Mouse (Mus musculus): Measurements from ENCODE around the gene Ttc38. TPM values are rescaled to one million over a fixed set of nuclear protein-coding genes. Genes with fewer than 3 reads are reported as not detected.

Gene Ttc38
- polyA plus RNA-seq (2016; fragmentation: Nextera tagmentation; extraction: Ambion mirVana): 3.6 and 3.9 TPM in 2 replicates

DNA sequence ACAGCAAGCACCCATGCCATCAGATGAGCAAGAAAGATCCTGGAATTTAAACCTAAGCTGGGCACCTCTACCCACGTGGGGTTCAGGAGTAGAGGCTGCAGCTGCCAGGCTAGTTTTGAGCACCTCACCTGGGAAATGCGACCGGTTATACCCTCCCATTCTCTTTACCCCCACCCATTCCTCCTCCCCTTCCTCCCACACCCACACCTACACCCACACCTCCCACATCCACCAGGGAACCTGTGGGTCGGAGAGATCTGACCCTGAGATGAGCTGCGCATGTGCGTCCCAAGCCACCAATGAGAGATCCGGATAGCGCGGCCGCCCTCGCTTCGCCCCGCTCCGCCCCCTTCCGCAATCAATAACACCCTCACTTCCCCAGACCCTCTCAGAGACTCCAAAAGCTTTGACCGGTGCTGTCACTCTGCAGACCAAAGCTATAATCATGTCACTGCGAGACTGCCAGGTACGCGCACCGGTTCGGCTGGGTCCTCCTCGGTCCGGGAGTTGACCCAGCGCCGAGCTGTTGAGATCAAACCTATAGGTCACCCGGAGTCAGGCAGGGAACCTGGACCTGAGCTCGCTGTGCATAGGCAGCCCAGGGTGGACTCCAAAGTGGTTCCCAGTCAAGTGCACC lies at the start of gene Ttc38:
Gene Ttc38 (plus strand): TSS at position 353 of the 637 bp plus-strand sequence.
- H3K36me3 ChIP-seq: no peaks in the 10 kb centered on the region
- peaks cover 7% of the 10 kb centered on the region for H3K4me1 ChIP-seq
- H3K27ac ChIP-seq: no peak within 1 kb of the TSS
- peak within 1 kb of the TSS; percentile 56 for H3K4me3 ChIP-seq
- peak within 1 kb of the TSS; percentile 61 for H3K9ac ChIP-seq
- H3K27me3 ChIP-seq (replicated peaks): 0 out of 2 replicates have a peak, but pooled peaks cover 3% of the 10 kb centered on the region
- WGBS: 1% methylated on average over 27 of the region's 27 CpGs
- peak within 1 kb of the TSS; percentile 82 for H3K4me2 ChIP-seq (replicated peaks)
- no peaks in the 10 kb centered on the region for H3K9me3 ChIP-seq
- peak; percentile 84 for ATAC-seq (ENCODE audit: low FRiP score, low read depth)

DNA sequence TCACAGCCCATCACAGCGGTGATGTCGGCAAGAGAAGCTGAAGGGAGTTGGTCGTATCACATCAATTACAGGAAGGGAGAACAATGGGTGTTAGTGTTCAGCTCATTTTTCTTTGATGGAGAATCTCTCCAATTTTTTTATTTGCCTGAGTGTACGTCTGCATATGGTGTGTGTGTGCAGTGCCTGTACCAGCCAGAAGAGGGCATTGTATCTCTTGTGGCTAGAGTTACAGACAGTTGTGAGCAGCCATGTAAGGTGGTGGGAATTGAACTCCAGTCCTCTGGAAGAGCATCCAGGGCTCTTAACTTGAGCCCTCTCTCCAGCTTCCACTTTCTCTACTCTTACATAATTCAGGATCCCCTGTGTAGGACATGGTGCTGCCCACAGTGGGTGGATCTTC lies 49.0 kb upstream of the Ttc38 start:
- WGBS: 91% methylated on average over 4 of the region's 4 CpGs

DNA sequence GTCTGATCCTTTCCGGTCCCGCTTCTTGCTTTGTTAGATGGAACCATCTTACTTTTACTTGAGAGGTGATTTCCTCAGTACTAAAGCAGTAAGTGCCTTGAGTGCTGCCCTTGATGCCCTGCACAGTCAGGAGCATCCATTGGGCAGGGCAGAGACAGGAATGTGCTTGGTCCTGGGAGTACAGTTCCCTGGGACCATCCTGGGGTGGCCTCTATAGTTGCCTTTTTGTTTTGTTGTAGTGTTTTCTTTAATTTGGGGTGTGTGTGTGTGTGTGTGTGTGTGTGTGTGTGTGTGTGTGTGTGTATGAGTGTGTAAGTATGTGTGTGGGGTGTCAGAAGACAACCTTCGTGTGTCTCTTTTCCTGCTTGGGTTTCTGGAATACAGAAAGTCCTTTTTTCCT lies 47.8 kb upstream of the Ttc38 start:
- Histone ChIP-seq H3K27me3 (replicated peaks) (no peaks in the 10 kb centered on the region), H3K27ac (no peak overlapping the region), H3K9ac (no peak overlapping the region), H3K4me3 (no peak overlapping the region), H3K36me3 (no peaks in the 10 kb centered on the region), H3K4me1 (no peaks in the 10 kb centered on the region), H3K9me3 (no peaks in the 10 kb centered on the region), H3K4me2 (replicated peaks) (no peak overlapping the region)
- WGBS: 88% methylated on average over 3 of the region's 3 CpGs
- no peak for ATAC-seq (ENCODE audit: low FRiP score, low read depth)

More for the DNA sequence above, 49.0 kb upstream of the Ttc38 start:
- H3K4me3 ChIP-seq: no peak overlapping the region
- H3K4me1 ChIP-seq: no peaks in the 10 kb centered on the region
- no peak for ATAC-seq (ENCODE audit: low FRiP score, low read depth)
- H3K36me3 ChIP-seq: no peaks in the 10 kb centered on the region
- no peaks in the 10 kb centered on the region for H3K9me3 ChIP-seq
- H3K9ac ChIP-seq: no peak overlapping the region
- H3K27me3 ChIP-seq (replicated peaks): no peaks in the 10 kb centered on the region
- H3K4me2 ChIP-seq (replicated peaks): no peak overlapping the region
- no peak overlapping the region for H3K27ac ChIP-seq

DNA sequence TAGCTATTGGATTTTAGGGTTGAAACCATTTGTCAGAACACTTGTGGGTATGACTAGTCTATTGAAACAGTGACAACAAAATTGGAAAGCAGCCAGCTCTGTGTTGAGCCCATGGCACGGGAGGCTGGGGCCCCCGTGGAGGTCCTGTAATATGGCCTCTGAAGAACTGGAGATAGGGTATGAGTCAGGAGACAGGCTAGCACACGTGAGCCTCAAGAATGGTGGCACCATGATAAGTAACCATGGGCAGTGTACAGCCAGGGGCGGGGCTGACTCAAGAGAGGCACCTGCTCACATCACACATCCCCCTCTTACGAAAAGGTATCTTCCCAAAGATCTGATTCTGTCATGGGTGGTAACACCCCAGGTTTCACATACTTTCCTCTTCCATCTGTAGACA lies 45.4 kb upstream of the Ttc38 start:
- H3K9me3 ChIP-seq: no peaks in the 10 kb centered on the region
- no peaks in the 10 kb centered on the region for H3K27me3 ChIP-seq (replicated peaks)
- H3K4me1 ChIP-seq: no peaks in the 10 kb centered on the region
- no peak overlapping the region for H3K27ac ChIP-seq
- no peak overlapping the region for H3K4me3 ChIP-seq
- ATAC-seq (ENCODE audit: low FRiP score, low read depth): no peak
- no peaks in the 10 kb centered on the region for H3K36me3 ChIP-seq
- H3K9ac ChIP-seq: no peak overlapping the region
- 85% methylated on average over 5 of the region's 5 CpGs for WGBS
- no peak overlapping the region for H3K4me2 ChIP-seq (replicated peaks)

DNA sequence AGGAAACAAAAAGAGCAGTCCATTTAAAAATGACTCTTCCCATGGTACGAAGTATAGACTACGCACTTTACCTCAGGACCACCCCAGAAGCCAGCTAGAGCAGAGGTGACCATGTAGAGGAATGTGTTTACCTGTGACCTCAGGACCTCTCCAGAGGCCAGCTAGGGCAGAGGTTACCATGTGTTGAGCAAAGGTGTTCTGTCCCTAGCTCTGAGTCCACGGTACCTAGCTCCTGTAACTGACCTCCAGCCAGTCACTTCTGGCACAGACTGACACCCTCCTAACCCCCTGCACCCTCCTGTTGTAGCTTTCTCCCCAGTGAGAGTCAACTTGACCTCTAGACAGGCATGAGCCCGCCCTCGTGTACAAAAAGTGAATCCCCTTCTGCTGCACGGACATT lies 44.6 kb upstream of the Ttc38 start:
- ATAC-seq (ENCODE audit: low FRiP score, low read depth): no peak
- 91% methylated on average over 6 of the region's 6 CpGs for WGBS
- no peak overlapping the region for H3K9ac ChIP-seq

DNA sequence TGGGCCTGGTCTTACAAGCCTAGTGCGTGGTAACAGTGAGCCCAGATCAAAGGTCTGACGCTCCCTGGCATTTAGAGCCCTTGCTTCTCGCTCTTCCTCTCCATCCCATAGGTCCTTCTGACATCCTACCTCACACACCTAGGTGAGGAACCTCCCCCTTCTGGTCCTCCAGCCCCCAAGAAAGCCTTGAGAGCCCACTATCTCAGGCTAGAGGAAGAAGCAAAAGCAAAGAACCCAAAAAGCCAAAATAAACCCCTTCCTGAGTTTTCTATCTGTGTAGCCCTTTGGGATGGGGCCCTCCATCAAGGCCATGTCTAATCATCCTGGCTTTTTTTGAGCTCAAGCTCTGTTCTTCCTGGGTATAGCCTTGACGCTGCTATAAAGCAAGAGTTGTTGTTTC lies 44.1 kb upstream of the Ttc38 start:
- no peak overlapping the region for H3K9ac ChIP-seq
- H3K4me2 ChIP-seq (replicated peaks): no peak overlapping the region
- H3K36me3 ChIP-seq: no peaks in the 10 kb centered on the region
- no peaks in the 10 kb centered on the region for H3K27me3 ChIP-seq (replicated peaks)
- ATAC-seq (ENCODE audit: low FRiP score, low read depth): no peak
- H3K27ac ChIP-seq: no peak overlapping the region
- no peaks in the 10 kb centered on the region for H3K9me3 ChIP-seq
- WGBS: 88% methylated on average over 4 of the region's 4 CpGs
- H3K4me1 ChIP-seq: no peaks in the 10 kb centered on the region
- no peak overlapping the region for H3K4me3 ChIP-seq

More for the DNA sequence above, 44.6 kb upstream of the Ttc38 start:
- no peak overlapping the region for H3K4me2 ChIP-seq (replicated peaks)
- H3K36me3 ChIP-seq: no peaks in the 10 kb centered on the region
- H3K27ac ChIP-seq: no peak overlapping the region
- H3K4me1 ChIP-seq: no peaks in the 10 kb centered on the region
- no peaks in the 10 kb centered on the region for H3K9me3 ChIP-seq
- H3K27me3 ChIP-seq (replicated peaks): no peaks in the 10 kb centered on the region
- H3K4me3 ChIP-seq: no peak overlapping the region

DNA sequence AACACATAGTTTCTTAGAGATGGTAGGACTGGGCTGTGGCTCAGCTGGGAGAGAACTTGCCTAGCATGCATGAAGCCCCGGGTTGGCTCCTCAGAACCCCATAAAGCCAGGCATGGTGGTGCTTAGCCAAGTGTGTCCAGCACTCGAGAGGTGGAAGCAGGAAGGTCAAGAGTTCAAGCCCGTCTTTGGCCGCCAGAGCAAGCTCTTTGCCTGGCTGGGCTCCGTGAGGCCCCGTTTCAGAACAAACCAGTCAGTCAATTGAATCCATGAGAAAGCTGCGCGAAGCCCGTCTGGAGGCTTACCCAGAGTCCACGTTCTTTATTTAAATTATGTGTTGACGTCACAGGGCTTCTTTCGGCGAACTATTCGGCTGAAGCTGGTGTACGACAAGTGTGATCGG lies 43.5 kb upstream of the Ttc38 start:
- Histone ChIP-seq H3K9me3 (no peaks in the 10 kb centered on the region), H3K4me3 (no peak overlapping the region), H3K27ac (no peak overlapping the region), H3K4me1 (no peaks in the 10 kb centered on the region), H3K9ac (no peak overlapping the region), H3K36me3 (no peaks in the 10 kb centered on the region), H3K27me3 (replicated peaks) (no peaks in the 10 kb centered on the region), H3K4me2 (replicated peaks) (no peak overlapping the region)
- WGBS: 80% methylated on average over 16 of the region's 16 CpGs
- ATAC-seq (ENCODE audit: low FRiP score, low read depth): no peak

DNA sequence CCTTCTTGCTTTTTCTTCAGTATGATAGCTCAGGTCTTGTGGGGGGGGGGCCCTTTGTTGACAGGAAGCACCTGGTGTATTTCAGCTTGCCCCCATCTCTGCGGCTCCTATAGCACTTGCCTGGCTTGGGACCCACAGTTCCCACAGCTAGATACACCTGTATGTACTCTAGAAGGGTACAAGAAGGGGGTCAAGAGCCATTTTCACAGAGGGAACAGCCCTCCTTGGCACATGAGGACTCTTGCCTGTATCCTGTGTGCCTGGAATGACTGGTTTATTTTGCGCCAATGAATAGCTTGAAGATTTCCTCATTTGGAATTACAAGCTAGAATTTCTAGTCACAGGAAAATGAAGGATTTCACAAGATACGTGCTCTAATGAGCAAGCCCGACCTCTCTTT lies 40.7 kb upstream of the Ttc38 start:
- ATAC-seq (ENCODE audit: low FRiP score, low read depth): no peak
- Histone ChIP-seq H3K9ac (no peak overlapping the region), H3K4me2 (replicated peaks) (no peak overlapping the region), H3K4me1 (no peaks in the 10 kb centered on the region), H3K9me3 (no peaks in the 10 kb centered on the region), H3K27me3 (replicated peaks) (no peaks in the 10 kb centered on the region), H3K36me3 (no peaks in the 10 kb centered on the region), H3K27ac (no peak overlapping the region), H3K4me3 (no peak overlapping the region)
- WGBS: 84% methylated on average over 4 of the region's 4 CpGs

DNA sequence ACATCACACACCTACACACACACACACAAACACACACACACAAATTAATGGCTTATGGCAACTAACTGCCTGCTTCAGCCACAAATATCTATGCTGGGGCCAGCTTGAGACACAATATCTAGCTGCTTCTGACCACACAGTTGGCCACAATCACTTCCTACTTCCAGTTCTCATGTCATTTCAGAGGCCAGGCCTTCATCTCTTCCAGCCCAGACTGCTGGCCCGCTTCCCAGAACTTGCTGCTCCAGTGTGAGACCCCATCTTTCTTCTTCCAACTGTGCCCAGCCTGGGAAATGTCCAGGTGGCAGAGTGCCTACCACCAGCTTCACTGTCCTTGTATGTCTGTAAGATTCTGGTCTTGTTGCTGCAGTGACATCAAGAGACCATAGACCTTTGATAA lies 39.3 kb upstream of the Ttc38 start:
- Histone ChIP-seq H3K4me1 (no peaks in the 10 kb centered on the region), H3K36me3 (no peaks in the 10 kb centered on the region), H3K27ac (no peak overlapping the region), H3K9ac (no peak overlapping the region), H3K27me3 (replicated peaks) (no peaks in the 10 kb centered on the region), H3K4me2 (replicated peaks) (no peak overlapping the region), H3K9me3 (no peaks in the 10 kb centered on the region), H3K4me3 (no peak overlapping the region)
- 82% methylated on average over 1 of the region's 1 CpGs for WGBS
- ATAC-seq (ENCODE audit: low FRiP score, low read depth): no peak

DNA sequence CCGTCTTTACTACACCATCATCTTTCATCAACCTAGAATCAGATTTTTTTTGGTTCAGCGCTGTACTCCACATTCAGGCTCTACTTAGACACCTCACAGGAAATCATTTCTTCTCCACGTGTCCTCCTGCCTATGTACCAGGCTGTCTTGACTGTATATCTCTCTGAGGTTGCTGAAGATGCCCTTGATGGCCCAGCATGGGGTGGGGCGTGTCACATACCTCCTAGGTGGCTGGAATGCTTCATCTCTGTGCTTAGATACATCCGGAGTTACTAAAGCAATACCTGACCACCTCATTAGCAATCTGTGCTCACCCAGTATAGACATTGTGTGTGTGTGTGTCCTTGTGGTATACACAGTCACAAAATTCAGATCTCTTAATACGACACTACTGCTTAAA lies 36.6 kb upstream of the Ttc38 start:
- H3K27ac ChIP-seq: no peak overlapping the region
- no peak overlapping the region for H3K4me2 ChIP-seq (replicated peaks)
- ATAC-seq (ENCODE audit: low FRiP score, low read depth): no peak
- H3K4me3 ChIP-seq: no peak overlapping the region
- no peaks in the 10 kb centered on the region for H3K36me3 ChIP-seq
- no peaks in the 10 kb centered on the region for H3K27me3 ChIP-seq (replicated peaks)
- H3K9ac ChIP-seq: no peak overlapping the region
- no peaks in the 10 kb centered on the region for H3K9me3 ChIP-seq
- H3K4me1 ChIP-seq: no peaks in the 10 kb centered on the region
- 87% methylated on average over 6 of the region's 6 CpGs for WGBS

DNA sequence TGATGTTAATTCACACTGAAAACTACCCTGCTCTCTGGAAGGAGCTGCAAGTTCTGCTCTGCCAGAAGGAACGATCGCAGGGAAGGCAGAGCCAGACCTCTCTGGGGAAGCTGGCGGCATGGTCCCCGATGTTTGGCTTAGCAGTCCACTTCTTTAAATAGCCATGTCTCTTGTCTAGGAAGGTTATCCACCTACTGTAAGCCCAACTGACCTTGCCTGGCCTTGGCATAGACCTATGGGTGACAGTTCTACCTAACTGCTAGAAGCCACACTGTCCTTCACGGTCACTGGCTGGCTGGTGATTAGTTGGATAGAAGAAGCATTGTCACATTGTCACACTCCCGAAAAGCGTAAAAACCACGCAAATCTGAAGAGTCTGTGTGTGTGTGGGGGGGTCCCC lies 33.4 kb upstream of the Ttc38 start:
- WGBS: 91% methylated on average over 8 of the region's 8 CpGs
- Histone ChIP-seq H3K27me3 (replicated peaks) (no peaks in the 10 kb centered on the region), H3K4me3 (no peak overlapping the region), H3K36me3 (no peaks in the 10 kb centered on the region), H3K9me3 (no peaks in the 10 kb centered on the region), H3K4me2 (replicated peaks) (no peak overlapping the region), H3K27ac (no peak overlapping the region), H3K9ac (no peak overlapping the region), H3K4me1 (no peaks in the 10 kb centered on the region)
- ATAC-seq (ENCODE audit: low FRiP score, low read depth): no peak

DNA sequence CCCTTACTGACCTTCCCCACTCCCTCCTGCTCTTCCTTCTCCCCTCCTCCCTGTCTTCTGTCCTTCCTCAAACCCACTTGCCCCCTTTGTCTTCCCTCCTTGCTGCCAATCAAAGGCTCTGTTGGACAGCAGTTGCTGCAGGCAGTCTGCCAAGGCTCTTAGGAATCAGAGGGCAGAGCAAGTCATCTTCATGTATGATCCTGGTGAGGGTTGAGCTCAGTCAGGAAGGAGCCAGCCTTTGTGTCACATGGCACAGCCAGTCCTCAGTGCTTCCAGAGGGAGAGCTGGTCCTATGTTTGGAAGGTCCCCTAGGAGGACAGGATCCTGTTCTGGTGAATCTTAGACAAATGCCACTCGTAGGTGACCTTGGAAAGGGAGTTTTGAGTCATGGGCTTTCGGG lies 29.2 kb upstream of the Ttc38 start:
- no peaks in the 10 kb centered on the region for H3K4me1 ChIP-seq
- H3K27me3 ChIP-seq (replicated peaks): no peaks in the 10 kb centered on the region
- H3K9me3 ChIP-seq: no peaks in the 10 kb centered on the region
- no peak overlapping the region for H3K27ac ChIP-seq
- H3K9ac ChIP-seq: no peak overlapping the region
- 79% methylated on average over 2 of the region's 2 CpGs for WGBS
- no peaks in the 10 kb centered on the region for H3K36me3 ChIP-seq
- ATAC-seq (ENCODE audit: low FRiP score, low read depth): no peak
- H3K4me2 ChIP-seq (replicated peaks): no peak overlapping the region
- no peak overlapping the region for H3K4me3 ChIP-seq

DNA sequence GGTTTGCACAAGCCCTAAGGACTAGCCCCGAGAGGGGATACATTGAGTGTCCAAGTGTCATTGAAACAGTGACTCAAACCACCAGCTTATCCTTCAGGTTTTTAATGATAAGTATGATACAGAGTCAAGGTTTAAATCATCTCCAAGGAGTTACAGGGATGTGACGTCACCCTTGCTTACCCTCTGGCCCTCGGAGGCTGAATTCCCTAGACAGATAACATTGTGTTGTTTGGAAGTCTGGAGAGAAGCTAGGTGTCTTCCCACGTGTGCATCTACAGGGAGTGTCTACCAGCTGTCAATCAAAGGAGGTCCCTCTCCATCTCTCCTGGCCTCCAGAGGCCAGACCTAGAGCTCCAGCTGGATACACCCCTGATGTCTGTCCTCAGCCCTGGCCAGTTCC lies 25.2 kb upstream of the Ttc38 start:
- H3K27me3 ChIP-seq (replicated peaks): no peaks in the 10 kb centered on the region
- peaks cover 7% of the 10 kb centered on the region for H3K4me1 ChIP-seq
- no peak overlapping the region for H3K9ac ChIP-seq
- no peak overlapping the region for H3K4me2 ChIP-seq (replicated peaks)
- no peaks in the 10 kb centered on the region for H3K36me3 ChIP-seq
- H3K4me3 ChIP-seq: no peak overlapping the region
- H3K9me3 ChIP-seq: no peaks in the 10 kb centered on the region
- no peak for ATAC-seq (ENCODE audit: low FRiP score, low read depth)
- WGBS: 88% methylated on average over 4 of the region's 4 CpGs
- H3K27ac ChIP-seq: no peak overlapping the region
